Mouse (Mus musculus) heart, embryonic 16.5 days (tissue): Measurements from ENCODE around the gene Olfr1341. TPM values are rescaled to one million over a fixed set of nuclear protein-coding genes. Genes with fewer than 3 reads are reported as not detected.

ENCODE experiments used
- ATAC-seq: fragments of 200-750 bp; cut with Nextera tagmentation; replicated peaks from 2 replicates; pipeline ENCODE4 v1.8.0; 2017; ENCODE audit warnings: moderate number of reproducible peaks; ENCODE audit not compliant: insufficient read depth, low FRiP score; ENCODE audit errors: extremely low read depth
- H3K27ac ChIP-seq: fragments of 300-500 bp; sonication (generic); 2 replicates; pipeline ENCODE4 v1.5.1; 2014; ENCODE audit warnings: mild to moderate bottlenecking, low read length, control low read depth, moderate library complexity
- H3K27me3 ChIP-seq: fragments of 300-500 bp; sonication (generic); 2 replicates; pipeline ENCODE4 v1.6.1; 2014; ENCODE audit warnings: low read length, mixed read lengths; ENCODE audit not compliant: control insufficient read depth, insufficient read depth
- H3K36me3 ChIP-seq: fragments of 300-500 bp; sonication (generic); 2 replicates; pipeline ENCODE4 v1.6.1; 2014; ENCODE audit not compliant: control insufficient read depth, insufficient read depth
- H3K4me1 ChIP-seq: fragments of 300-500 bp; sonication (generic); 2 replicates; pipeline ENCODE4 v1.6.1; 2014; ENCODE audit warnings: low read length, mixed read lengths; ENCODE audit not compliant: control insufficient read depth, insufficient read depth
- H3K4me2 ChIP-seq: fragments of 300-500 bp; sonication (generic); 2 replicates; pipeline ENCODE4 v1.6.1; 2014; ENCODE audit warnings: low read depth, mild to moderate bottlenecking, control low read depth, low read length
- H3K4me3 ChIP-seq: fragments of 300-500 bp; sonication (generic); 2 replicates; pipeline ENCODE4 v1.5.1; 2014; ENCODE audit warnings: mild to moderate bottlenecking, control low read depth, low read length
- H3K9ac ChIP-seq: fragments of 300-500 bp; sonication (generic); 2 replicates; pipeline ENCODE4 v1.6.1; 2014; ENCODE audit warnings: low read length, control low read depth
- H3K9me3 ChIP-seq: fragments of 300-500 bp; sonication (generic); replicated peaks from 2 replicates; pipeline ENCODE4 v1.6.1; 2016; ENCODE audit warnings: low read length; ENCODE audit not compliant: control insufficient read depth
- whole genome bisulfite sequencing: fragments of 180-500 bp; shearing (Covaris S2); extraction: QIAGEN DNeasy Blood & Tissue Kit; methylation state at CpG from one replicate; pipeline ENCODE4 v1.1.7; 2014; 5-methylcytosine and 5-hydroxymethylcytosine counted together
- polyA plus RNA-seq: library from polyadenylated mRNA; unstranded; fragments of >200 nt; fragmentation: Nextera tagmentation; extraction: Ambion mirVana; gene quantifications from 2 replicates; pipeline ENCODE4 v1.2.1, GENCODE M21; 2015

Gene Olfr1341
- not detected in 2 replicates for polyA plus RNA-seq

DNA sequence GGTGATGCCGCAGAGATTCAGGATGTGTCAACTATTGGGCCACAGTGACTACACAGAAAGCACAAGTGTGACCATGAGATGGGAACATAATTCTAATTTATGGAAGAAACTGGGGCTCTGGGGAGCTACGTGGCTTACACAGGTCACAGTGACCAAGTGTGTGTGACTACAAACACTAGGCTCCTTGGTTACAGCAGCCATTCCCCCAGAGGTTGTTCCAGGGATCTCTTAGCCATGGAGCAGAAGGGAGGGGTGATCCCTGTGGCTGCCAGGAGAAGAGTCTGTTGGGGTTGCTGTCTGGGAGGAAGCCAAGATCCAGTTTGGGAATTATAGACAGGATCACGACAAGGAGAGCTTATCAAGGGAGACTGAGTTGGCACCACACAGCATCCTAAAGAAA lies at the start of gene Olfr1341:
Gene Olfr1341, plus strand, starts transcription at position 301 of the 400 bp plus-strand sequence.
- H3K36me3 ChIP-seq: no peaks in the 10 kb centered on the region
- no peaks in the 10 kb centered on the region for H3K4me1 ChIP-seq
- WGBS: 65% methylated on average over 3 of the region's 3 CpGs
- no peak within 1 kb of the TSS for H3K9ac ChIP-seq
- H3K4me2 ChIP-seq: no peak within 1 kb of the TSS
- H3K4me3 ChIP-seq: no peak within 1 kb of the TSS
- H3K9me3 ChIP-seq: no peaks in the 10 kb centered on the region
- H3K27ac ChIP-seq: no peak within 1 kb of the TSS
- H3K27me3 ChIP-seq: no peaks in the 10 kb centered on the region
- ATAC-seq: no peak

DNA sequence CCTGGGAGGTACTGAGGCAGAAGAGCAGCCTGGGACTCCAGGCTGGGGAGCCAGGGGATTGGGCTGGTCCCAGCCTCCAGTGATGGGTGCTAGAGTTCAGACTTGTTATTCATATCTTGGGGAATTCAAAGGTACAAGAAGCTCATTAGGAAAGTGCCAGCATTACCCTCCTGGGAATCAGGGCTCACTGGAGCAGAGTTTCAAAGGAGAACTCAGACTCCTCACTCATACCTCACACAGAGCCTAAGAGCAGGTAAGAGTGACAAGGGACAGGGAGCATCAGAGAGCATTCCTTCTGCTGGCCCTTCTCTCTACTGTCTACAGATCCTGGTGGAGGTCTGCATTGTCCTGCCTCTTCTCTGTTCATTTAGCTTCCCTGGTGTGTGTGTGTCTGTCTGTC lies 44.7 kb upstream of the Olfr1341 start, which contains the start of gene Olfr62:
Gene Olfr62, plus strand, starts transcription at position 301 of the 400 bp plus-strand sequence.
- Histone ChIP-seq H3K4me2 (no peak within 1 kb of the TSS), H3K4me1 (no peaks in the 10 kb centered on the region), H3K9me3 (no peaks in the 10 kb centered on the region), H3K4me3 (no peak within 1 kb of the TSS), H3K27me3 (no peaks in the 10 kb centered on the region), H3K27ac (no peak within 1 kb of the TSS), H3K36me3 (no peaks in the 10 kb centered on the region), H3K9ac (no peak within 1 kb of the TSS)
- no peak for ATAC-seq

DNA sequence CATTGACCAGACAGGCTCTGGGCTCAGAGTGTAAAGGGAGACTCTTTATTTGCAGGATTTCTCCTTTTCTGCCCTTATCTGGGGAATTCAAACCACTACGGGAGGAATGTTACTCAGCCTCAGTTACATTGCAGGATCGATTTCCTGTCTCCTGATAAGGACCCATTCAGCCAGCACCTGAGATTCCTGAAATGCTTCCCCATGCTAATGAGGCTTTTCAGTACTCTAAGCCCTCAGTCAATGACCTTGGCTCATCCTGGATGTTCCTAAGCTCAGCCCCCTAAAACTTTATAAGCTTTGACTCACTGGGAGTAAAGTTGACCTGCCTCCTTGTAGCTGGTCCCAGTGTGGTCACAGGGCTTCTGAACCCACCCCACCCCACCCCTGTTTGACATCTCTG lies 16.2 kb upstream of the Olfr1341 start:
- Histone ChIP-seq H3K27ac (no peak overlapping the region), H3K4me2 (no peak overlapping the region), H3K9me3 (no peaks in the 10 kb centered on the region), H3K4me3 (no peak overlapping the region), H3K27me3 (no peaks in the 10 kb centered on the region), H3K36me3 (no peaks in the 10 kb centered on the region), H3K4me1 (no peaks in the 10 kb centered on the region), H3K9ac (no peak overlapping the region)
- no peak for ATAC-seq
- WGBS: 6% methylated on average over 2 of the region's 2 CpGs

DNA sequence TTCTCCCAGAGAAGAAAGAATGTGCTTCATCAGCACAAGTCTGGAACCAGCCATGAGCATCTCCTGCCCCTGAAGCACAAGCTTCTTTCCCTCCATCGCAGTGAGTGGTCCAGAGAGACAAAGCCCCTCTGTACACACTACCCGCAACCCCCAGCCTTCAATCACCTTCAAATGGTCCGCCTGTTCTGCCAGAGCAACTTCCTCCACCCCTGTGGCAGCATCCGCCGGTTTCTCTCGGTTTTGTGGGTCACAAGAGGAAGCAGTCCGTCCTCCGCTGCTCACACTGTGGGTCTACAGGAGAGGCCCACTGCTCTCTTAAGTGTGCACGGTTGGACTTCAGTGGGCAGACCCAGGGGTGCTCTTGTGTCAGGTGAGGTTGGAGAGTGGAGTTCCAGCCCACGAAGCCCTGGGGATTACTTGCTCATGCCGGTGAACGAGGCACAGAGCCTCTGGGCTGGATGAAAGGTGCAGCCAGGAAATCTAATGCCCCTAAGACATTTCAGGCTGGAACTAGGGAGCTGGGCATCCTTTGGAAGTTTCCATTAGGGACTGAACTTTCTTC lies 10.8 kb upstream of the Olfr1341 start, which contains the start of gene Olfr1342:
Gene Olfr1342, minus strand, starts transcription at position 345 of the 562 bp plus-strand sequence.
- Histone ChIP-seq H3K27me3 (no peaks in the 10 kb centered on the region), H3K4me2 (no peak within 1 kb of the TSS), H3K27ac (no peak within 1 kb of the TSS), H3K4me1 (no peaks in the 10 kb centered on the region), H3K9ac (no peak within 1 kb of the TSS), H3K9me3 (no peaks in the 10 kb centered on the region), H3K36me3 (no peaks in the 10 kb centered on the region), H3K4me3 (no peak within 1 kb of the TSS)
- 52% methylated on average over 12 of the region's 12 CpGs for WGBS
- ATAC-seq: no peak

DNA sequence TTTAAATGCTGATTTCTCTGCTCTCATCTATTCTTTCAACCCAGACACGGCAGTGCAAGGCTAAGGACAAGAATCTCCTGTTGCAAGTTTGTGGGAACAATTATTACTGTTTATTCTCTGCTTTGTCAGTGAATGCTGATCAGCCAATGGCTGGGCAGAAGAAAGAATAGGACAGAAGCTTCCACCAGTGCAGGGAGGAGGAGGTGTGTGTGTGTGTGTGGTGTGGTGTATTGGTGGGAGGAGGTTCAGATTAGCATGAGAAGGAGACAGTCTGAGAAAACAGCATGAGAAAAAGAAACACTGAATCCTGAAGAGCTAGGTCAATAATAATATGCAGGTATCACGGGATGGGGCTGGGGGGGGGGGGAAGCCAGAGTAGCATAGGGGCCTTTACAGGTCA lies 9.5 kb upstream of the Olfr1341 start:
- H3K27ac ChIP-seq: no peak overlapping the region
- ATAC-seq: no peak
- H3K36me3 ChIP-seq: no peaks in the 10 kb centered on the region
- H3K4me2 ChIP-seq: no peak overlapping the region
- 52% methylated on average over 2 of the region's 2 CpGs for WGBS
- no peaks in the 10 kb centered on the region for H3K27me3 ChIP-seq
- H3K9me3 ChIP-seq: no peaks in the 10 kb centered on the region
- H3K4me1 ChIP-seq: no peaks in the 10 kb centered on the region
- no peak overlapping the region for H3K9ac ChIP-seq
- H3K4me3 ChIP-seq: no peak overlapping the region

DNA sequence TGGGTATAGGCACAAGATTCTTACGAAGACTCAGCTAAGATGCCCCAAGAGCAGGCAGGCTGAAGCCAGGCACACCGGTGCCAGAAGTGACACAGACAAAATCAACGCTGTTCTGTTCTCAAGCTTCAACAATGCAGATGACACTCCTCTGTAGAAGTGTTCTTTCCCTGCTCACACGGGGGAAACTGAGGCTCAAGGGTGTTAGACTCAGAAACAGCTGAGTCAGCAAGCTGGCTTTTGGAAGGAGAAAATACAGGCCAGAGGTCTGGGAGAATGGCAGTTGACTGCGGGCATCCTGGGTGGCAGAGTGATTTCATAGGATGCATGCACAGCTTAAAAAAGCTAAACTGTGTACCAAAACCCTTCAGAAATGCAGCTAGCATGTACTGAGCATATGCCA lies 4.8 kb downstream of the Olfr1341 start:
- Histone ChIP-seq H3K9ac (no peak overlapping the region), H3K4me3 (no peak overlapping the region), H3K27ac (no peak overlapping the region), H3K27me3 (no peaks in the 10 kb centered on the region), H3K4me1 (no peaks in the 10 kb centered on the region), H3K36me3 (no peaks in the 10 kb centered on the region), H3K4me2 (no peak overlapping the region), H3K9me3 (no peaks in the 10 kb centered on the region)
- no peak for ATAC-seq
- WGBS: 74% methylated on average over 5 of the region's 5 CpGs

DNA sequence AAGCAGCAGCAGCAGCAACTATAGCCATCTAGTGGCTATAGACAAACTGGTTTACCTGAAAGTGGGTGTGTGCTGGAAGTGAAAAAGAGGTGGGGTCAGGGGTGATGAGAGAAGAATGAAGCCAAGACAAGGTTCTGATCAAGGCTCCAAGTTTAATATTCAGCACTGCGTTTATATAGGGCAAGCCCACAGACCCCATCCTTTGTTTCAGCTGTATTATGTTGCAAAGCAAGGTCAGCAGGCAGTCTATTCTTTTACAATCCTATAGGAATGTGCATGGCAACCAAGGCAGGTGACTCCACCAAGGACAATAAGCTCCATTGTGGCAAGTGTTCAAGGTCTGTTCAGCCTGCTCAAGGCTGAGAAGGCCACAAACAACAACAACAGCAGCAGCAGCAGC lies 8.3 kb downstream of the Olfr1341 start:
- Histone ChIP-seq H3K27me3 (no peaks in the 10 kb centered on the region), H3K9me3 (no peaks in the 10 kb centered on the region), H3K9ac (no peak overlapping the region), H3K36me3 (no peaks in the 10 kb centered on the region), H3K27ac (no peak overlapping the region), H3K4me3 (no peak overlapping the region), H3K4me1 (no peaks in the 10 kb centered on the region), H3K4me2 (no peak overlapping the region)
- no peak for ATAC-seq
- WGBS: 56% methylated on average over 1 of the region's 1 CpGs

DNA sequence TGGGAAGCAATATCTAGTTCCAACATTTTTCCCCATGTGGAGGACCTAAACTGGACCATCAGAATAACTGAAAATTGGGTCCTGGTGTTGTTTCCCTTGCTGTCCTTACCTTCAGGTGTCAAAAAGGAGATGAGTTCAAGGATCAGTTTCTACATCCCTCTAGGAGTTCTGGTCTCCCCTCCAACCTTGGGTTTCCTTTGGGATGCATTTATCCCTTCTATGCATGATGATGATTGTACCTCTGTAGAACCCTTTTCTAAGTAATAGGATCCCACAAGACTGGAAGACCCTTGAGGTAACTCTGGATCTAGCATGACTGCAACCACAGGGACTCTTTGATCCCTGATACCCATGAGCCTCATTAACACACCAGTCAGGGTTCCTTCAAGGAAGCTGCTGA lies 16.5 kb downstream of the Olfr1341 start, which contains the start of gene Olfr1340:
Gene Olfr1340, plus strand, starts transcription at position 301 of the 400 bp plus-strand sequence.
- Histone ChIP-seq H3K9ac (no peak within 1 kb of the TSS), H3K27me3 (no peaks in the 10 kb centered on the region), H3K4me2 (no peak within 1 kb of the TSS), H3K9me3 (no peaks in the 10 kb centered on the region), H3K36me3 (no peaks in the 10 kb centered on the region), H3K4me1 (no peaks in the 10 kb centered on the region), H3K4me3 (no peak within 1 kb of the TSS), H3K27ac (no peak within 1 kb of the TSS)
- no peak for ATAC-seq

DNA sequence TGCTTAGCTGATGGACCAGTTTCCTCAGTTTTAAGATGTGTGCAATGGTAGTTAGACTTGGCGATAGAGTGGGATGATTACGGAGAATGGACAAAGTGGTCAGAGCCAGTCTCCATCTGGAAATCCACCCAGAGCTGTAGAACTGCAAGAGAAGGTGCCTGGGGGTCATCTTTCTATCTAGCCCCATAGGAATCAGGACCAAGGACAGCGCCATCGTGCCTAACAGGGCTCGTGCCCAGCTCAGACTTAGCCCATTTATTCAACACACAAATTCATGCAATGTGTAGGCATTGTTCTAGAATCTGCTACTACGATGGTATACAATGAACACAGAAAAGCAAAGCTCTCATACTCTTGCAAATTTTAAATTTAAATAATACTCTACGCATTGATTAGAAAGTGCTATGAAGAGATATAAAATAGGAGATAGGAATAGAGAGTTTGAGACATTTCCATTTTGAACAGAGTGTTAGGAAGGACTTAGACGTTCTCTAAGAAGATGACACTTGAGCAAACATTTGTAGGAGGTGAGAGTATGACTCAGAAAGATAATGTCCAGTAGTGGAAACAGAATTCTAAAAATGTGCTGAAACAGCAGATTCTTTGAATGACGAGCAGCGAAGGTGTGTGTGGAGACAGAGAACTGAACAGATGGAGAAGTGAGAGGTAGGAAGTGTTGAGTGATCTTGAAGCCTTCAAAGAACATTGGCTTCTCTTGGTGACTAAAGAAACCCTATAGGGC lies 18.6 kb downstream of the Olfr1341 start:
- Histone ChIP-seq H3K27ac (no peak overlapping the region), H3K27me3 (no peaks in the 10 kb centered on the region), H3K4me3 (no peak overlapping the region), H3K9ac (no peak overlapping the region), H3K36me3 (no peaks in the 10 kb centered on the region), H3K4me2 (no peak overlapping the region), H3K9me3 (no peaks in the 10 kb centered on the region), H3K4me1 (no peaks in the 10 kb centered on the region)
- ATAC-seq: no peak
- WGBS: 50% methylated on average over 10 of the region's 10 CpGs
